ENCODE assay signal across 7 mouse cellular contexts in the genomic region with DNA sequence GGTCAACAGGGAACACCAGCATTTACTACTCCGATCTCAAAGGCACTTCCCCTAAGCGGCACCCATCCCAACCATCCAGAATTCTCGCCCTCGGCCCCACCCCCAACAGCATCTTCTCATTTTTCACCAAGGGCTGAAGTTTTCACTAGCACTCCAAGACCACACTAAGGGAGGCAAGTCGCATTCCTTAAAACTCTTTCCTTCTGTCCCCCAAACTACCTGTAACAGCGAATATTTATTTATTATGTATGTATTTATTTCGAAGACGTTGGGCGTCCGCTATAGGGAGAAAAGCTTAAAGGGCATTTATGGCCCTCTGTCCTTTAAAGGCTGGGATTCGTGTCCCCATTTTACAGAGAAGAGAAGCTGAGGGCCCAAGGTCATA. TPM values are rescaled to one million over a fixed set of nuclear protein-coding genes. Genes with fewer than 3 reads are reported as not detected.
DNase-seq lines count a peak whose midpoint lies in the region; ATAC-seq and TF ChIP-seq lines count a peak whose summit lies in the region.

No protein-coding gene starts in this region.

- H3K36me3 ChIP-seq in heart, embryonic 14.5 days (ENCODE audit: control insufficient read depth, insufficient read depth, low read length) = no peaks in the 10 kb centered on the region
- no peaks in the 10 kb centered on the region for H3K36me3 ChIP-seq in limb, embryonic 13.5 days
- H3K36me3 ChIP-seq in midbrain, postnatal 0 days (ENCODE audit: insufficient read depth, low read length) = no peaks in the 10 kb centered on the region

- peak; percentile 40 for DNase-seq in urinary bladder, postnatal 25 days (ENCODE audit: low spot score)
- no peak for DNase-seq in urinary bladder, adult 2 months (ENCODE audit: low spot score)
- no peak for DNase-seq in midbrain, postnatal 0 days (ENCODE audit: low spot score)

- peak overlapping the region; percentile 87 for H3K4me2 ChIP-seq in heart, embryonic 14.5 days (ENCODE audit: low read length)
- H3K4me2 ChIP-seq in limb, embryonic 13.5 days (replicated peaks) = peak overlapping the region; percentile 92
- peak overlapping the region; percentile 85 for H3K4me2 ChIP-seq in midbrain, postnatal 0 days (ENCODE audit: low read depth, low read length, poor library complexity, severe bottlenecking)

- no peaks in the 10 kb centered on the region for H3K27me3 ChIP-seq in heart, embryonic 14.5 days (ENCODE audit: control insufficient read depth, insufficient read depth, low read length)
- H3K27me3 ChIP-seq in limb, embryonic 13.5 days = peaks cover 8% of the 10 kb centered on the region
- H3K27me3 ChIP-seq in midbrain, postnatal 0 days (ENCODE audit: insufficient read depth, low read length) = no peaks in the 10 kb centered on the region

- no peak for ATAC-seq in heart, embryonic 14.5 days (ENCODE audit: insufficient number of reproducible peaks, insufficient read depth, low FRiP score, low read depth)
- ATAC-seq in limb, embryonic 13.5 days (ENCODE audit: low FRiP score, low read depth) = no peak
- ATAC-seq in midbrain, postnatal 0 days (ENCODE audit: low FRiP score) = no peak
- ATAC-seq in inflammation-experienced regulatory T-cells, adult 6 months = no peak

- H3K9me3 ChIP-seq in heart, embryonic 14.5 days (ENCODE audit: control insufficient read depth, low read length) = no peaks in the 10 kb centered on the region
- no peaks in the 10 kb centered on the region for H3K9me3 ChIP-seq in limb, embryonic 13.5 days
- H3K9me3 ChIP-seq in midbrain, postnatal 0 days (ENCODE audit: low read length) = no peaks in the 10 kb centered on the region

- no peak for TF ChIP-seq CTCF in cortical plate, adult 2 months (IDR thresholded peaks at IDR 0.05; ENCODE audit: extremely low read depth, insufficient read depth, low read length)
- no peak for TF ChIP-seq CTCF in midbrain, postnatal 0 days (IDR thresholded peaks at IDR 0.05)

- peak overlapping the region; percentile 7; the same call in 1 of the 2 replicates for H3K27ac ChIP-seq in cortical plate, adult 2 months (ENCODE audit: insufficient read depth, low read length)
- peak overlapping the region in 1 of 2 experiments; percentile 88; a peak in 1 of 4 replicates for H3K27ac ChIP-seq in heart, embryonic 14.5 days (replicated peaks in 1 of 2; ENCODE audit: control insufficient read depth in 1 of 2, insufficient read depth in 1 of 2, low read depth in 2 of 2, low read length in 2 of 2)
- H3K27ac ChIP-seq in limb, embryonic 13.5 days = no peak overlapping the region
- H3K27ac ChIP-seq in midbrain, postnatal 0 days (ENCODE audit: low read depth, low read length) = peak overlapping the region; percentile 81; the same call in 1 of the 2 replicates

- H3K4me1 ChIP-seq in cortical plate, adult 2 months (ENCODE audit: control insufficient read depth, insufficient read depth, low read length) = peaks cover 3% of the 10 kb centered on the region; the same call in 1 of the 2 replicates
- H3K4me1 ChIP-seq in heart, embryonic 14.5 days (ENCODE audit: control insufficient read depth in 2 of 2, insufficient read depth in 2 of 2, low read length in 2 of 2) = peaks cover 25 to 44% of the 10 kb centered on the region in 2 experiments
- H3K4me1 ChIP-seq in limb, embryonic 13.5 days = peaks cover 25% of the 10 kb centered on the region
- H3K4me1 ChIP-seq in midbrain, postnatal 0 days (ENCODE audit: insufficient read depth, low read length) = peaks cover 6% of the 10 kb centered on the region

- TF ChIP-seq POLR2A in cortical plate, adult 2 months (IDR thresholded peaks at IDR 0.05; ENCODE audit: extremely low read depth, insufficient read depth, low read length) = no peak

- H3K4me3 ChIP-seq in cortical plate, adult 2 months (ENCODE audit: insufficient read depth, low read length) = peak overlapping the region; percentile 80
- H3K4me3 ChIP-seq in heart, embryonic 14.5 days (ENCODE audit: control insufficient read depth in 1 of 2, insufficient read depth in 1 of 2, low read depth in 1 of 2, low read length in 2 of 2) = peak overlapping the region; percentile 67 to 90
- H3K4me3 ChIP-seq in limb, embryonic 13.5 days = peak overlapping the region; percentile 84
- peak overlapping the region; percentile 86 for H3K4me3 ChIP-seq in midbrain, postnatal 0 days (ENCODE audit: low read depth, low read length)

- H3K9ac ChIP-seq in heart, embryonic 14.5 days (ENCODE audit: low read length) = peak overlapping the region; percentile 93
- peak overlapping the region; percentile 90 for H3K9ac ChIP-seq in limb, embryonic 13.5 days
- H3K9ac ChIP-seq in midbrain, postnatal 0 days (replicated peaks; ENCODE audit: low read length, poor library complexity, severe bottlenecking) = peak overlapping the region; percentile 89; the same call in 1 of the 2 replicates

- 12% methylated on average over 11 of the region's 11 CpGs for WGBS in heart, embryonic 14.5 days
- WGBS in limb, embryonic 13.5 days = 7% methylated on average over 11 of the region's 11 CpGs
- 10% methylated on average over 11 of the region's 11 CpGs for WGBS in midbrain, postnatal 0 days

RNA-seq across cellular contexts. Expression of a gene that starts 1.0 kb away (rescaled TPM):
- 12.6 and 28.4 TPM in 2 replicates for polyA plus RNA-seq in urinary bladder, adult 2 months (2012; rRNA removed)
- 35.3 and 39.2 TPM in 2 replicates for polyA plus RNA-seq in cortical plate, adult 2 months (2012; rRNA removed)
- 21.0 and 24.2 TPM in 2 replicates for polyA plus RNA-seq in heart, embryonic 14.5 days (2014; fragmentation: Nextera tagmentation; extraction: Ambion mirVana)
- 10.1 and 13.9 TPM in 2 replicates for polyA plus RNA-seq in limb, embryonic 13.5 days (2015; fragmentation: Nextera tagmentation; extraction: Ambion mirVana)
- total RNA-seq in midbrain, postnatal 0 days (2014; rRNA removed) = 64.1 and 88.3 TPM in 2 replicates
- polyA plus RNA-seq in midbrain, postnatal 0 days (2015; fragmentation: Nextera tagmentation; extraction: Ambion mirVana) = 29.1 and 35.6 TPM in 2 replicates
- 10 to 100 TPM in 1 of 3 experiments, 1 to 10 TPM in 2; 5.1 to 16.7 (median 5.2) TPM for polyA plus RNA-seq in inflammation-experienced regulatory T-cells, adult 6 months (2017; shearing (Covaris generic))
